Mouse (Mus musculus) splenic B cell, adult 2 months (primary cell): Measurements from ENCODE around the gene Kcnv2.

ENCODE experiments used
- DNase-seq: peaks from one replicate; pipeline ENCODE4 v3.0.0-alpha.2; 2011; ENCODE audit warnings: low read depth, low spot score
- H3K27me3 ChIP-seq: 2 replicates; pipeline ENCODE4 v1.6.1; 2012; ENCODE audit warnings: mild to moderate bottlenecking, low read length, moderate library complexity, mixed read lengths; ENCODE audit not compliant: control insufficient read depth, poor library complexity, insufficient read depth, severe bottlenecking
- H3K36me3 ChIP-seq: 2 replicates; pipeline ENCODE4 v1.6.1; 2012; ENCODE audit warnings: mild to moderate bottlenecking, low read length, moderate library complexity, mixed read lengths; ENCODE audit not compliant: control insufficient read depth, poor library complexity, insufficient read depth, severe bottlenecking

The Kcnv2 gene

DNA sequence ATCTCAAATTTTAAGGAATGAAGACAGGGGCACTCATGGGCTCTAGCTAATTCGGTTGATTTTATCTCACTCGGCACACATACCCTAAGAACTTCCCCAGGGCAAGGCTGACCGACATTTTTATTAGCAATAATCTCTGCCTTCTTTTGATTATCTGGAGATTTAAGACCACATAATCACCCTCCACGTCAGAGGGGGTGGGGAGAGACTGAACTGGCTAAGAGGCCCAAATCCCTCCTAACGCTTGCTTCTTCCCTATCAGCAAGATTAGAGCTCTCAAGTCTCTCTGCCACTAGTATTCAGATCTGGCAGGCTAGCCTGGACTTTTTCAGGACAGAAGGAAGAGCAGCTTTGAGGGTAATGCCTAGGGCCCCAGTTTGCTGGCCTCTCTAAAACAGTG, at the start of gene Kcnv2:
Gene Kcnv2 (plus strand): TSS at position 308 of the 400 bp plus-strand sequence.
- no peak for DNase-seq
- H3K27me3 ChIP-seq, result no peaks in the 10 kb centered on the region
- no peaks in the 10 kb centered on the region for H3K36me3 ChIP-seq

DNA sequence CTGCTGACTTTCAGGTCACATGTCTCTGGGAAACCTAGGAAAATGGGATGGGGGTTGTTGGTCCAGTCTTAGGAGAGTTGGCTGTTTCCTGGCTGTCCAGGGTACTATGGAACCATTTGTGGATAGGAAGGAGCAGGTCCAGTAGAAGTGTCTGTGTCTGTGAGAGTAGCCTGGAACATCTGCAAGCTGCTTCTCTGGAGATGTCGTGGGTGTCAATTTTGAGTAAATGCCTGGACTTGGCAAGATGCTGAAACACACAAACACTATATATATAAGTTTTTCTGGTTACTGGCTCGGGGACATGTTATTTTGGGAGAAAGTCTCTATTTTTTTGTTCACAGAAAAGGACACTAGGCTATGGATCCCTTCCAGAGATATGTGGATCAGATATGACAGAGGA, 49.0 kb upstream of the Kcnv2 start:
- no peaks in the 10 kb centered on the region for H3K36me3 ChIP-seq
- H3K27me3 ChIP-seq, result no peaks in the 10 kb centered on the region
- no peak for DNase-seq

DNA sequence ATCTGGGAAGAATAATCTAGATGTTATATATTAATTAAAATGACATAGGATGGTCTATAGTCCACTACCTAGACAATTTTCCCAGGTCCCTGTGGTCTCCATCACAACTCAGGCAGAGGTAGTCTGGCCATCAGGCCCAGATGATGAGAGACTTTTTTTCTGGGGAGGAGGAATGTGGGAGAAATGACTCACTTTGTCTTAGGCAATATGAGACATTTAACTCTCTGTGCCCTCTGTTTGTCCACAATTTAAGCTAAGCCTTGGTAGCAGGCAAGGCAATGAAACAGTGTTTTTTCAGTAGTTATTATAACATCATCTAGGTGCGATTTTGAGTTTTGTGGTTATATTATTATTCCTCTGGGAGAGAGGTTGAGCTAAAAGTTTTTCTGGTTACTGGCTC, 48.0 kb upstream of the Kcnv2 start:
- no peaks in the 10 kb centered on the region for H3K27me3 ChIP-seq
- DNase-seq, result no peak

DNA sequence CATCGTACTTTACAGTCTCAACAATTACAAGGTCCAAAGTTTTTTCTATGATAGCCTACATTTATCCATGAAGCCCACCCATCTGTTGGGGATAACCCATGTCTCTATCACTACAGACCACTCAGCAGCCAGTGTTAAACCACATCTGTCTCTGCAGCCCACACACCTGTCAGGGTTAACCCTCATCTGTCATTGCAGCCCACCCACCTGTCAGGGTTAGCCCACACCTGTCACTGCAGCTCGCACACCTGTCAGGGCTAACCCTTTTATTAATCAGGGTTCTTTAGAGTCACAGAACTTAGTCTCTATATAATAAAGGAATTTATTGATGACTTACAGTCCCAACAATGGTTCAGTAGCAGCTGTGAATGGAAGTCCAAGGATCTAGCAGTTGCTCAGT, 43.2 kb upstream of the Kcnv2 start:
- H3K27me3 ChIP-seq, result no peaks in the 10 kb centered on the region
- DNase-seq, result no peak

More for the DNA sequence above, 48.0 kb upstream of the Kcnv2 start:
- no peaks in the 10 kb centered on the region for H3K36me3 ChIP-seq

DNA sequence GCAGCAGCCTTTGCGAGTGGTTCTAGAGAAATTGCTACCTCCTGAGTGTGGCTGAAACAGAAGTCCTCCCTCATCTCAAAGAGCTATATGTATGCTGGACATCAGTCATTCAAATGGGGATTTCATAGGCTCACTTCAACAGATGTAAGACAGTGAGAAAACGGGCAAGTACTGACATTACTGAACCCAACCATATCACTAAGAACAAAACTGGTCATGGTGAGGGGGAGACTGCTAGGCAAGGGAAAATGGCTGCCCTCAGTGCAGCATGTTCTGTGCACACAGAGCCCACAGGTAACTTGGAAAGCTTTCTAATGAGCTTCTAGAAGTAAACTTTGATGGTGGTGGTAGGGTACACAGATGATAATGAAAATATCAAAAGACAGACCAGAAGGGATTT, 12.3 kb upstream of the Kcnv2 start:
- H3K36me3 ChIP-seq, result no peaks in the 10 kb centered on the region
- DNase-seq, result no peak
- H3K27me3 ChIP-seq, result no peaks in the 10 kb centered on the region

More for the DNA sequence above, 43.2 kb upstream of the Kcnv2 start:
- no peaks in the 10 kb centered on the region for H3K36me3 ChIP-seq

DNA sequence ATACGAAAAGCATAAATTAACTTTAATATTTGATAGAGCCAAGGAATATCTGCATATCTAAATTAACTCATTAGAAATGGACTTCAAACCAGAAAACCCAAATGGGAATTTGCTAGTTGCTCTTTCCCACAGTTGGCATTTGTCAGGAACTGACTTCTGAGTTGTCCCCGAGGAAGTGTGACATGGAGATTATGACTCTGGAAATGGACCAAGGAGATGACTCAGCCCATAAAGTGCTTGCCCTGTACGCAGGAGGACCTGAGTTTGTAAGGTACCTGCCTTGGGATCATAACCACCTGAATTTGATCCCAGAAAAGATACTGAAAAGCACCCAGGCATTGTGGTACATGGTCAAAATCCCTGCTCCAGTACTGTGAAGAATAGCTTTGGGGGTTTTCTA, 11.1 kb upstream of the Kcnv2 start:
- H3K36me3 ChIP-seq, result no peaks in the 10 kb centered on the region
- DNase-seq, result no peak

DNA sequence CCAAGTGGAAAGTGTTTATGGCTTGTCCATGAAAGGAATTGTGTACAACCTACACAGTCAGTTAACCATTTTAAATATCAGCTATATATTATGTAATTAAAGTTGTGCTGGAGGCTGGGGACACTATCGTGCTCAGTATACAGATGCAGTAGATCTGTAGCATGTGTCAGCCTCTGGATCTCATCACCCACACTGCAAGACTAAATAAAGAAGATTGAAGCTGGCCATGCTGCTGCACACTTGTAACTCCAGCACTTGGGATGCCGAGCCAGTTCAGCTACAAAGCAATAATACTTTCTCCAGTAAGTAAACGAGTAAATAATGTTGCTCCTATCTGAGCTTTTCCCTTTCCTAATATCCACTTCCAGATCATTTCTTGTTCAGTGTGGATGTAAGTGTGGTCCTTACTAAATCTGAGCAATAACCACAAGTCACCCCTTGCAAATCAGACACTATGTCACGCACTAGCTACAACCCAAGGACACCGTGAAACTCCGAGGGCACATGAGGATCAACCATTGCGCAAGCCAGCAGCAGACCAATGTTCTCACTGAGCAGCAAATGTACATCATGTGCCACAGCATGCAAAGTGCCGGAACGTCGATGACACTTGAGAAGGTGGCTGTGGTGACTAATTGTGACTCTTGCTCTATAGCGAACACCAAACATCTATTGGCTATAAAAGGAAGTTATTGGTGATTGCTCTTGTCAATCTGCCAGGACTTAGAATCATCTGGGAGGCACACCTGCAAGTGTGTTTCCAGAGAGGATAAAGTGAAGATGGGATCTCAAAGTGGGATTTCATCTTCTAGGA, 9.9 kb upstream of the Kcnv2 start:
- no peak for DNase-seq
- no peaks in the 10 kb centered on the region for H3K27me3 ChIP-seq
- H3K36me3 ChIP-seq, result no peaks in the 10 kb centered on the region

More for the DNA sequence above, 11.1 kb upstream of the Kcnv2 start:
- no peaks in the 10 kb centered on the region for H3K27me3 ChIP-seq

DNA sequence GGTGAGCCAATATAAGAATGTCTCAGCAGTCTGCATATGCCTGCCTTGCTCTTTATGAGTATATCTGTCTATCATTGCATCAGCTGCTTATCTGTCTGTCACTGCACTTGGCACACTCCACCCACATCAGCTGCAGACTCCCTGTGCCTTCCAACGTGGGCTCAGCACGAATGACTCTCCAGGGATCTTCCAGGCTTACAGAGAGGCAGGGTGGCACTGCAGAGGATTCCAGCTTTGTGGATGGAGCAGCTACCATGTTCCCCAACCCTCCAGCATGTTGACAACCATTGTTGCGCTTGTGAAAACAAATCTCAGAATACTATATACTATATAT, 9.3 kb upstream of the Kcnv2 start:
- DNase-seq, result no peak
- H3K27me3 ChIP-seq, result no peaks in the 10 kb centered on the region
- H3K36me3 ChIP-seq, result no peaks in the 10 kb centered on the region

DNA sequence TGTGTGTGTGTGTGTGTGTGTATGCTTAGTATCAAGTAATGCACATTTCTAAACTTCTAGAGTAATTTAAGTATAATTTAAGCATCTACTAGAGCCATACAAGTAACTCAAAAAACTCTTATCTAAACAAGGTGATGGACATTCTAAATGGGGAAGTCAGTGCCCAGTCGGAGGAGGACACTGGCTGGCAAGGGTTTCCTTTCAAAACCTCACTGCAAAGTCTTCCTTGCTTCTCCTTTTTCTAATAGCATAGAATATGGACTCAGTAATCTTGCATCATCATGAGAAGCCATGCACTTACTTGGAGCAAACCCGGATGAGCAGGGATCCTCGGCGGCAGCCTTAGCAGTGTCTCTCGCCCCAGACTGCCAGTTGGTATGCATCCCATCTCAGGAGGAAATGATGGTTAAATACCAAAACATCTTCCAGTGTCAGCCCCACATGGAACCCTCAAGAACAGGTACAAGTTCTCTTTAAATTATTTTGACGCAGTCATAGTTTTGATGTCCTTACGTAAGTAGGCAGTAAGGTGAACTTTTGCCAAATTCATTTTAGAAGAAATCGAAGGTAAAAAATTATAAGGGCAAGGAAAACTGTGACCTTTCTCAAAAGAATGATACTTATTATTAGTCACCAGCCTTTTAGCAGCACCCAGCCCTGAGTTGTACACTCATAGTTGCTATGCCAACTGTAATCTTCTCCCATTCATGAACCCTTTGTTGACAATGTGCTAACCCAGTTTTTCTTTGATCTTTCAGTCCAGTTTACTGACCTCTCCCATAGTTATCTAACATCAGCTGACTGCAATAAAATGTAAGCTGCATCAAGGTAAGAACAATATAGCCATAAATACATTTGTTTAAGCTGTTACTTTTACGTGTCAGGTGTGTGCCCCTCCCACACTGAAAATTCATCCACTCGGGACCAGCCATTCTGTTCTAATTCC, 5.8 kb upstream of the Kcnv2 start:
- Histone ChIP-seq H3K27me3 (no peaks in the 10 kb centered on the region), H3K36me3 (no peaks in the 10 kb centered on the region)
- DNase-seq, result no peak

DNA sequence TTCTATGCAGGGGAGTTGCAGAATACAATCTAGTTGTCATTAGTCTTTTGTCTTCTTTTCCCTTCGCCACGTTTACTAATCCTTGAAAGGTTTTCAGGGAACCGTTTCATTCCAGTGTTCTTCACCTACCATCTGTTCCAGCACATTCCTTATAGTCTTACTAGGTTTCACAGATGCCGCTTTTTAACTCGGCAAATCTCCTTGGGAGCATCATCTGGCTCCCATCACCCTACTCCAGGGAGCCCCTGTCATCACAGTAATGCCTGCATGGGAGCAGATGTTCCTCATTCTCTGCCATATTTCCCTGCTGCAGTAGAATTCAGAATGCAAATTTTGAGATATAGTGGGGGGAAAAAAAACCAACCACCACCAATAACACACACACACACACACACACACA, 5.1 kb upstream of the Kcnv2 start:
- Histone ChIP-seq H3K36me3 (no peaks in the 10 kb centered on the region), H3K27me3 (no peaks in the 10 kb centered on the region)

DNA sequence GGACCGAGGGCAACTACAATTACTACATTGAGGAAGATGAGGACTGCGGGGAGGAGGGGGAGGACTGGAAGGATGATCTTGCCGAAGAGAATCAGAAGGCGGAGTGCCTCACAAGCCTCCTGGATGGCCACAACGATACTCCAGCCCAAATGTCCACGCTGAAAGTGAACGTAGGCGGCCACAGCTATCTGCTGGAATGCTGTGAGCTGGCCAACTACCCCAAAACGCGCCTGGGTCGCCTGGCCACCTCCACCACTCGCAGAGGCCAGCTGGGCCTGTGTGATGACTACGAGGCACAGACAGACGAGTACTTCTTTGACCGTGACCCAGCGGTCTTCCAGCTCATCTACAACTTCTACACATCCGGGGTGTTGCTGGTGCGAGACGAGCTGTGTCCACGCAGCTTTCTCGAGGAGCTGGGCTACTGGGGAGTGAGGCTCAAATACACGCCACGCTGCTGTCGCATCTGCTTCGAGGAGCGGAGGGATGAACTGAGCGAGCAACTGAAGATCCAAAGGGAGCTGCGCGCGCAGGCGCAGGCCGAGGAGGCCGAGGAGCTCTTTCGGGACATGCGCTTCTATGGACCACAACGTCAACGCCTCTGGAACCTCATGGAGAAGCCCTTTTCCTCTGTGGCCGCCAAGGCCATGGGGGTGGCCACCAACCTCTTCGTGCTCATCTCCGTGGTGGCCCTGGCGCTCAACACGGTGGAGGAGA, 681 bp downstream of the Kcnv2 start:
- DNase-seq, result no peak
- no peaks in the 10 kb centered on the region for H3K27me3 ChIP-seq

More for the DNA sequence above, 5.1 kb upstream of the Kcnv2 start:
- no peak for DNase-seq

DNA sequence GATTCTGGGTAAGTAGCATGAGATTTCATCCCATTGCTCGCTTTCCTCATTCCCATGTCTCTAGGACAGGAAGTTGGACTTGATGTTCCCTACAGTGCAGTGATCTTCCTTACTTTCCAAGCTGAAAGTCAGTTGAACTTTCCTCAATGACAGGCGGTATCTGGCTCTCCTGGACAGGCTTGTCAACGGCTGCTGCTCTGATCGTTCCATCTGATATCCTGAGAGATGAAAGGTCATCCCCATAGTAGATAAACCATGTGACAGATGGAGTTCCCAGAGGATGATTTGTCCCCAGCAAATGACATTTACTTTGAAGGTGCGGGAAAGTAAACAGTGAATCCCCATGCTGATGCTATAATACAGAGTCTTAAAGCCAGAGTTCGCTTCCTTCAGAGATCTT, 3.2 kb downstream of the Kcnv2 start:
- H3K36me3 ChIP-seq, result no peaks in the 10 kb centered on the region
- H3K27me3 ChIP-seq, result no peaks in the 10 kb centered on the region
- DNase-seq, result no peak

More for the DNA sequence above, 681 bp downstream of the Kcnv2 start:
- H3K36me3 ChIP-seq, result no peaks in the 10 kb centered on the region

DNA sequence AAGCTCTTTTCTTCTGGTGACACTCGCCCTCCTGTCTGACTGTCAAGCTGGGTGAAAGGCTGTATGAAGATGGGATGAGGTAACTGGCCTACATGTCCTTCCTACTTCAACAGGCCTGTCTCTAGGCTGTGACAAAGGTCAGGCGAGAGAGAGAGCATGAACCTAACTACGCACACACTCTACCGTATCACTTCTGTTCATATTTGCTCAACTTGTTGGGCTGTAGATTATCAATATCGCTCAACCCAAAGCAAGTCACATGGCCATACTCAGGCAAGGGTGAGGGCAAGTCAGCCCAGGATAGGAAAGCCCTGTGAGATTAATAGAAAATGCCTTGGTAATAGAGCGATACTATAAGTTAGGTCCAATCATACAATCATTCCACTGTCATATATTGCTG, 5.2 kb downstream of the Kcnv2 start:
- no peak for DNase-seq
- H3K36me3 ChIP-seq, result no peaks in the 10 kb centered on the region
- H3K27me3 ChIP-seq, result no peaks in the 10 kb centered on the region

DNA sequence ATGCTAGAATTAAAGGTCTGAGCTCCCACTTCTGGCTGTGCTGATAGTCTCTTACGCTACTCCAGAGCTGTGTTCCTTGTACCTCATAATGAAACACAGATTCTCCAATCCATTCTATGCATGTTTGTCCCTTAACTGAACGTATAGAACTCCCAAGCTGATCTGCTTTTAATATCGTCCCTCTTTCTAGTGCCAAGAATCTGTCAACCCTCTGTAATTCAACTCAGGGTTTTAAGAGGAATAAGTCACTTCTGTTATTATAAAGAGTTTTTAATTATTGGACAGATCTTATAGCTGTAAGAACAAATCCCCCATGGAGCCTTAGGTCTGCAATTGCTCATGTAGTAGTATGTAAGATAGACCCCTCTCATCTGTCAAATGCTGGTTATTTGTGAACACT, 5.8 kb downstream of the Kcnv2 start:
- Histone ChIP-seq H3K36me3 (no peaks in the 10 kb centered on the region), H3K27me3 (no peaks in the 10 kb centered on the region)
- no peak for DNase-seq

DNA sequence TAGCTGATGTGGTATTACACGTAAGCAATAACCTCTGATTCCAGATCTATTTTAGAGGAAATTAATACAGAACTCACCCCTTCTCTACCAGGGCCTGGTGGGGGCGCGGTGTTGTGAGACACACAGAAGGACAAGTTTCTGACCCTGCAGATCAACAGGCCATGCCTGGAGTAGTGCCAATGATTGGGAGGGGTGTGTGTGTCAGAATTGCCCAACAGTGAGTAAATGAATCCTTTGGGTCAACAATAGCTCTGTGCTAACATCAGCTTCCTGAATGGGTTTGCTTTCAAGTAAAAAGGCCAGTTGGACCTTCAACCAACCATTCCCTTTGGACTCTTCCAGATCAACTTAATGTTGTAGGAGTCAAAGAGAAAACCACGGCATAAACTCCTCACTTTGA, 6.3 kb downstream of the Kcnv2 start:
- H3K36me3 ChIP-seq, result no peaks in the 10 kb centered on the region
- H3K27me3 ChIP-seq, result no peaks in the 10 kb centered on the region
- DNase-seq, result no peak
